Mouse (Mus musculus) embryonic facial prominence, embryonic 11.5 days (tissue): Measurements from ENCODE around the gene Gm5741. TPM values are rescaled to one million over a fixed set of nuclear protein-coding genes. Genes with fewer than 3 reads are reported as not detected.

ENCODE experiments used
- ATAC-seq: fragments of 200-750 bp; cut with Nextera tagmentation; replicated peaks from 2 replicates; pipeline ENCODE4 v1.8.0; 2017; ENCODE audit warnings: low read depth; ENCODE audit not compliant: insufficient number of reproducible peaks, low FRiP score, low TSS enrichment
- DNase-seq: peaks from one replicate; pipeline ENCODE4 v3.0.0-alpha.2; 2015; ENCODE audit warnings: low spot score
- H3K27ac ChIP-seq: fragments of 300-500 bp; sonication (generic); replicated peaks from 2 replicates; pipeline ENCODE4 v1.5.1; 2014; ENCODE audit warnings: mild to moderate bottlenecking, low read depth, low read length, control low read depth
- H3K27me3 ChIP-seq: fragments of 300-500 bp; sonication (generic); 2 replicates; pipeline ENCODE4 v1.6.1; 2014; ENCODE audit warnings: mild to moderate bottlenecking, low read length, moderate library complexity, mixed read lengths; ENCODE audit not compliant: control insufficient read depth, insufficient read depth
- H3K36me3 ChIP-seq: fragments of 300-500 bp; sonication (generic); replicated peaks from 2 replicates; pipeline ENCODE4 v1.6.1; 2014; ENCODE audit warnings: low read depth, mild to moderate bottlenecking, low read length, moderate library complexity, mixed read lengths; ENCODE audit not compliant: control insufficient read depth, insufficient read depth
- H3K4me1 ChIP-seq: fragments of 300-500 bp; sonication (generic); 2 replicates; pipeline ENCODE4 v1.6.1; 2014; ENCODE audit warnings: low read length, mixed read lengths; ENCODE audit not compliant: control insufficient read depth, insufficient read depth
- H3K4me2 ChIP-seq: fragments of 300-500 bp; sonication (generic); 2 replicates; pipeline ENCODE4 v1.6.1; 2014; ENCODE audit warnings: low read depth, mild to moderate bottlenecking, control low read depth, low read length, moderate library complexity
- H3K4me3 ChIP-seq: fragments of 300-500 bp; sonication (generic); 2 replicates; pipeline ENCODE4 v1.5.1; 2014; ENCODE audit warnings: low read depth, low read length, control low read depth
- H3K9ac ChIP-seq: fragments of 300-500 bp; sonication (generic); replicated peaks from 2 replicates; pipeline ENCODE4 v1.6.1; 2014; ENCODE audit warnings: mild to moderate bottlenecking, control low read depth, low read length
- H3K9me3 ChIP-seq: fragments of 300-500 bp; sonication (generic); replicated peaks from 2 replicates; pipeline ENCODE4 v1.6.1; 2016; ENCODE audit warnings: mild to moderate bottlenecking, low read length, inconsistent platforms, mixed read lengths; ENCODE audit not compliant: control insufficient read depth
- WGBS: fragments of 180-500 bp; shearing (Covaris S2); extraction: QIAGEN DNeasy Blood & Tissue Kit; methylation state at CpG from one replicate; pipeline ENCODE4 v1.1.7; 2014; 5-methylcytosine and 5-hydroxymethylcytosine counted together
- polyA plus RNA-seq: library from polyadenylated mRNA; unstranded; fragments of >200 nt; fragmentation: Nextera tagmentation; extraction: Ambion mirVana; gene quantifications from 2 replicates; pipeline ENCODE4 v1.2.1, GENCODE M21; 2014

Gene Gm5741
- polyA plus RNA-seq, 1 experiment from 2014 or later = not detected

- WGBS = 6% methylated on average over 12 of the region's 12 CpGs
- no peak overlapping the region for H3K27ac ChIP-seq
Measured at GRCm38 (mm10) chr8:85035165-85035727, 32.5 kb downstream of the Gm5741 start.

GRCm38 (mm10) chr8:85034764-85035163 is 33.0 kb downstream of the Gm5741 start:
- ATAC-seq (no peak), DNase-seq (peak; percentile 89)
- H3K4me2 ChIP-seq = peak overlapping the region; percentile 75
- no peak overlapping the region for H3K27ac ChIP-seq
- H3K27me3 ChIP-seq = no peaks in the 10 kb centered on the region
- no peaks in the 10 kb centered on the region; the same call in 1 of the 2 replicates for H3K36me3 ChIP-seq
- no peaks in the 10 kb centered on the region for H3K9me3 ChIP-seq
- H3K4me1 ChIP-seq = peaks cover 3% of the 10 kb centered on the region
- WGBS = 4% methylated on average over 13 of the region's 13 CpGs
- 0 out of 2 replicates have a peak overlapping the region, but pooled peaks have one; percentile 22 for H3K9ac ChIP-seq
- H3K4me3 ChIP-seq = peak overlapping the region; percentile 83

More at GRCm38 (mm10) chr8:85035165-85035727, 32.5 kb downstream of the Gm5741 start:
- H3K27me3 ChIP-seq = no peaks in the 10 kb centered on the region
- H3K4me2 ChIP-seq = peak overlapping the region; percentile 75
- peak overlapping the region; percentile 76; the same call in 1 of the 2 replicates for H3K9ac ChIP-seq
- DNase-seq (no peak), ATAC-seq (no peak)
- H3K36me3 ChIP-seq = no peaks in the 10 kb centered on the region; the same call in none of the 2 replicates
- H3K9me3 ChIP-seq = no peaks in the 10 kb centered on the region
- H3K4me3 ChIP-seq = peak overlapping the region; percentile 83
- H3K4me1 ChIP-seq = peaks cover 3% of the 10 kb centered on the region

- H3K9me3 ChIP-seq = no peaks in the 10 kb centered on the region
- WGBS = 57% methylated on average over 1 of the region's 1 CpGs
- H3K4me2 ChIP-seq = no peak overlapping the region
- H3K27me3 ChIP-seq = no peaks in the 10 kb centered on the region
- no peak overlapping the region for H3K27ac ChIP-seq
- no peaks in the 10 kb centered on the region; the same call in 1 of the 2 replicates for H3K36me3 ChIP-seq
- no peak for DNase-seq
- ATAC-seq = no peak
- H3K4me1 ChIP-seq = peaks cover 3% of the 10 kb centered on the region
- H3K4me3 ChIP-seq = no peak overlapping the region
- no peak overlapping the region for H3K9ac ChIP-seq
Measured at GRCm38 (mm10) chr8:85033867-85034266, 33.9 kb downstream of the Gm5741 start.

- WGBS = 84% methylated on average over 4 of the region's 4 CpGs
- no peak overlapping the region for H3K9ac ChIP-seq
- H3K27ac ChIP-seq = no peak overlapping the region
- no peak for DNase-seq
- H3K4me3 ChIP-seq = no peak overlapping the region
- no peak overlapping the region for H3K4me2 ChIP-seq
- peaks cover 3% of the 10 kb centered on the region; the same call in 1 of the 2 replicates for H3K4me1 ChIP-seq
- ATAC-seq = no peak
- no peaks in the 10 kb centered on the region for H3K27me3 ChIP-seq
- no peaks in the 10 kb centered on the region for H3K9me3 ChIP-seq
- no peaks in the 10 kb centered on the region; the same call in 1 of the 2 replicates for H3K36me3 ChIP-seq
Measured at GRCm38 (mm10) chr8:85032622-85033311, 35.0 kb downstream of the Gm5741 start.

GRCm38 (mm10) chr8:85029271-85029670 is 38.5 kb downstream of the Gm5741 start:
- DNase-seq = no peak
- no peak for ATAC-seq
- Histone ChIP-seq H3K4me1 (0 out of 2 replicates have a peak, but pooled peaks cover under 1% of the 10 kb centered on the region), H3K4me3 (no peak overlapping the region), H3K27ac (no peak overlapping the region), H3K4me2 (no peak overlapping the region), H3K27me3 (no peaks in the 10 kb centered on the region), H3K36me3 (no peaks in the 10 kb centered on the region; the same call in 1 of the 2 replicates), H3K9ac (no peak overlapping the region), H3K9me3 (no peaks in the 10 kb centered on the region)
- 91% methylated on average over 14 of the region's 14 CpGs for WGBS

- H3K9ac ChIP-seq = peak overlapping the region; percentile 99; the same call in 1 of the 2 replicates
- H3K4me2 ChIP-seq = peak overlapping the region; percentile 59
- no peak for ATAC-seq
- H3K4me3 ChIP-seq = peak overlapping the region; percentile 98
- no peak for DNase-seq
- peaks cover 4% of the 10 kb centered on the region; the same call in 1 of the 2 replicates for H3K4me1 ChIP-seq
- no peak overlapping the region for H3K27ac ChIP-seq
- WGBS = 37% methylated on average over 2 of the region's 2 CpGs
- H3K9me3 ChIP-seq = no peaks in the 10 kb centered on the region
- no peaks in the 10 kb centered on the region for H3K27me3 ChIP-seq
- no peaks in the 10 kb centered on the region; the same call in 1 of the 2 replicates for H3K36me3 ChIP-seq
Measured at GRCm38 (mm10) chr8:85027922-85028321, 39.9 kb downstream of the Gm5741 start.

GRCm38 (mm10) chr8:85027516-85027855 is 40.3 kb downstream of the Gm5741 start:
- ATAC-seq (no peak), DNase-seq (no peak)
- Histone ChIP-seq H3K4me2 (peak overlapping the region; percentile 59), H3K27me3 (no peaks in the 10 kb centered on the region), H3K9ac (peak overlapping the region; percentile 99), H3K9me3 (no peaks in the 10 kb centered on the region), H3K36me3 (peaks cover under 1% of the 10 kb centered on the region; the same call in 1 of the 2 replicates), H3K4me3 (peak overlapping the region; percentile 98), H3K4me1 (peaks cover 4% of the 10 kb centered on the region; the same call in 1 of the 2 replicates), H3K27ac (peak overlapping the region; percentile 80)
- WGBS = under 1% methylated on average over 13 of the region's 13 CpGs
